Mouse (Mus musculus) kidney, adult 2 months (tissue): Measurements from ENCODE around the gene Zer1.

Experiments
- CTCF ChIP-seq: fragments of 200-500 bp; conservative IDR thresholded peaks from 2 replicates; pipeline ENCODE4 v1.5.1; 2011; ENCODE audit warnings: low read depth, mild to moderate bottlenecking, control low read depth, low read length, moderate library complexity, mixed read lengths; ENCODE audit not compliant: insufficient read depth, insufficient read length
- POLR2A ChIP-seq: fragments of 200-500 bp; IDR thresholded peaks from one replicate; pipeline ENCODE4 v1.6.1; 2011; ENCODE audit warnings: low read depth, low read length, control low read depth

DNA sequence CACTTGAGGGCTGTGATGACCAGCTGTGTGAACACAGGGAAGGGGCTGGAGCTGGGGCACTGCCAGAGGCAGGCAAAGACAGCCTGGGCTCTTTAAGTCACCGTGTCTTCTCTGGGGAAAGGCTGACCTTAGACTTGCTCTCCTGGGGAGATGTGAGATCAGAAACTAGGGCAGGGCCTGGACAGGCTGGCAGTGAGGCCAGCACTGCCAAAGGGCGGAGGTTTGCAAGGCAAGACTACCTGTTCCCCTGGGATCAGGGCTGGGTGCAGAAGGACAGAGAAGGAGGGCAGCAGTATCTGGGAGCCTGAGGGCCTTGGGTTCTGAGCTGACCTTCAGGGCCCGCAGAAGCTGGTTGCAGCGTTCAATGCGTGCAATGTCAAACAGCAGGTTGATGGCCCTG lies 16.7 kb downstream of the Zer1 start:
- TF ChIP-seq POLR2A (no peak), CTCF (no peak)
